Mouse (Mus musculus): ENCODE results near the gene Prkar1a. TPM values are rescaled to one million over a fixed set of nuclear protein-coding genes. Genes with fewer than 3 reads are reported as not detected.

The Prkar1a gene
- polyA plus RNA-seq, 1 experiment from 2014 or later = 475 TPM

DNA sequence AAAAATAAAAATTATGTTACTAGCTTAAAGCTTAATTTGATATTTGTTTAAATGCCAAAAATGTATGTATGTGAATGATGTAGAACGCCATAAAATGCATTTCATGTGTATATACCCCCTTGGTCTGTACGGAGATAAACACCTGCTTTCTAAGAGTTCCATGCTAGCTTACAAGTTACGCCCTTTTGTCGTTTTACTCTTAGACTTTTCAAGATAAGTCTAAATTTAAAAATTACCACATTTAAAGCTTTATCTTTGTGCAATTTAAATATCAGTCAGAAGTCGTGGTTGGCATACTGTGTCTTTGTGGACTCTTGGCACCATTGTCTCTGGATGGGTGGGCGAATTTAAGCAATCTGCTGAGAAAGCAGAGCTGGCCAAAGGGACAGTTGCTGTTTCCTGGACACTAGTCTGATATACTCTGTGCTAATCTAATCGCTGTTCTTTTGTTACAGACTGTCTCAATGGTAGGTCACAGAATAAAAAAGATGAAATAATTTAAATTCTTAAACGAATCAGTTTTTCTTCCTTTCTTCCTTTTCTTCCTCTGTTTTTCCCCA is 20.0 kb downstream of the Prkar1a start:
- H3K4me1 ChIP-seq (ENCODE audit: control insufficient read depth, insufficient read depth, low read depth, low read length) = peaks cover 3% of the 10 kb centered on the region; the same call in 1 of the 2 replicates
- no peaks in the 10 kb centered on the region for H3K9me3 ChIP-seq (ENCODE audit: control insufficient read depth, low read length)
- no peaks in the 10 kb centered on the region for H3K27me3 ChIP-seq (replicated peaks; ENCODE audit: control insufficient read depth, insufficient read depth, low read length)
- ATAC-seq = no peak
- no peak overlapping the region for H3K4me2 ChIP-seq (ENCODE audit: low read length)
- H3K4me3 ChIP-seq (ENCODE audit: low read length) = no peak overlapping the region
- H3K36me3 ChIP-seq (ENCODE audit: control insufficient read depth, insufficient read depth, low read length) = peaks cover 37% of the 10 kb centered on the region
- WGBS = 88% methylated on average over 8 of the region's 8 CpGs
- H3K9ac ChIP-seq (ENCODE audit: low read depth, low read length) = no peak overlapping the region
- H3K27ac ChIP-seq (ENCODE audit: low read depth, low read length) = no peak overlapping the region

DNA sequence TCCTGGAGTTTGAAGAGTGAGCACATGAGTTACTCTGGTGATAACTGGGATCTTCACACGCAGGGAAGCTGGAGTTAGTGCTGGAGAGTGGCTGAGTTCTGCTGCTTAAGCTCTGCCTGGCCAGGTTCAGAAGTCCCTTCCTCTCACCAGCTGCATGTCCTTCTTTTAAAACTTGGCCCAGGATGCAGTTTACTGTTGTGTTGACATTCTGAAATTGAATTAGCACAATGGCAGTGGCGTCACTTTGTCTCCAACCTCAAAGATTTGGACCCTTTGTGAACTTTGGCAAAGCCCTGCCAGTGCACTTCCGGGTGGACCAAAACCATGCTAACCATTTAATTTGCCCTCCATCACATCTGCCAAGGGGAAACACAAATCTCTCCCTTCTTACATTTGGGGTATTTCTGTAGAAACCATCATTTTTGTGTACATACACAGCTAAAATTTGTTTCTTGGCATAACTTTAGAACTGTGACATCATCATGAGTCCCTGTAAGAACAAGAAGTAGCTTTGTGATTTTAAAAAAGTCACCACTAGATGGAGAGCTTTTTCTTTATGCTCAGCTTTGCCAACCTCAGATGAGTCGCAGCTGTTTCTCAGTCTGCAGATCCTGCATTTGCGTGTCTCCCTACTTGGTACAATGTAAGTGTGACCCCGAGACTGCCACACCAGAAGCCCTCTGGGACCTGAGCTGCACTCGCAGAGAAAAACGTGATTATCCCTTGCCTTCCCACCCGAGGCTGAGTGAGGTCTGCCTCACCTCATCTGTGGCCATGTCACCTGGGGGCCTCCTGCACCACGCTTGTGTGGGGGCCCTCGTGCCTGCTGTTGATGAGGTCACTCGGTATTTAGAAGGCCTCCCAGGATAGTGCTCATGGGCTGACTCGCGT is 21.1 kb downstream of the Prkar1a start:
- ATAC-seq = peak; percentile 79
- Histone ChIP-seq H3K27me3 (replicated peaks; ENCODE audit: control insufficient read depth, insufficient read depth, low read length) (no peaks in the 10 kb centered on the region), H3K4me1 (ENCODE audit: control insufficient read depth, insufficient read depth, low read depth, low read length) (peaks cover 3% of the 10 kb centered on the region; the same call in 1 of the 2 replicates), H3K4me3 (ENCODE audit: low read length) (no peak overlapping the region), H3K36me3 (ENCODE audit: control insufficient read depth, insufficient read depth, low read length) (peaks cover 32% of the 10 kb centered on the region), H3K9me3 (ENCODE audit: control insufficient read depth, low read length) (no peaks in the 10 kb centered on the region), H3K27ac (ENCODE audit: low read depth, low read length) (peak overlapping the region; percentile 30; the same call in 1 of the 2 replicates), H3K4me2 (ENCODE audit: low read length) (no peak overlapping the region), H3K9ac (ENCODE audit: low read depth, low read length) (no peak overlapping the region)
- WGBS = 56% methylated on average over 14 of the region's 14 CpGs

GRCm38 (mm10) chr11:109671136-109672020 is 22.2 kb downstream of the Prkar1a start:
- peaks cover 22% of the 10 kb centered on the region for H3K36me3 ChIP-seq (ENCODE audit: control insufficient read depth, insufficient read depth, low read length)
- ATAC-seq = peak; percentile 12; the same call in 1 of the 2 replicates
- no peak overlapping the region for H3K27ac ChIP-seq (ENCODE audit: low read depth, low read length)
- H3K4me1 ChIP-seq (ENCODE audit: control insufficient read depth, insufficient read depth, low read depth, low read length) = peaks cover 3% of the 10 kb centered on the region; the same call in 1 of the 2 replicates
- 70% methylated on average over 6 of the region's 6 CpGs for WGBS
- no peaks in the 10 kb centered on the region for H3K27me3 ChIP-seq (replicated peaks; ENCODE audit: control insufficient read depth, insufficient read depth, low read length)
- H3K9me3 ChIP-seq (ENCODE audit: control insufficient read depth, low read length) = no peaks in the 10 kb centered on the region
- H3K4me3 ChIP-seq (ENCODE audit: low read length) = no peak overlapping the region
- no peak overlapping the region for H3K9ac ChIP-seq (ENCODE audit: low read depth, low read length)
- H3K4me2 ChIP-seq (ENCODE audit: low read length) = no peak overlapping the region

GRCm38 (mm10) chr11:109672021-109672324 is 22.8 kb downstream of the Prkar1a start:
- no peak overlapping the region for H3K27ac ChIP-seq (ENCODE audit: low read depth, low read length)
- no peak for ATAC-seq
- peaks cover 16% of the 10 kb centered on the region for H3K36me3 ChIP-seq (ENCODE audit: control insufficient read depth, insufficient read depth, low read length)
- H3K4me2 ChIP-seq (ENCODE audit: low read length) = no peak overlapping the region
- H3K9me3 ChIP-seq (ENCODE audit: control insufficient read depth, low read length) = no peaks in the 10 kb centered on the region
- H3K4me1 ChIP-seq (ENCODE audit: control insufficient read depth, insufficient read depth, low read depth, low read length) = peaks cover 3% of the 10 kb centered on the region; the same call in 1 of the 2 replicates
- no peak overlapping the region for H3K9ac ChIP-seq (ENCODE audit: low read depth, low read length)
- H3K4me3 ChIP-seq (ENCODE audit: low read length) = no peak overlapping the region
- no peaks in the 10 kb centered on the region for H3K27me3 ChIP-seq (replicated peaks; ENCODE audit: control insufficient read depth, insufficient read depth, low read length)
- WGBS = 92% methylated on average over 5 of the region's 5 CpGs

DNA sequence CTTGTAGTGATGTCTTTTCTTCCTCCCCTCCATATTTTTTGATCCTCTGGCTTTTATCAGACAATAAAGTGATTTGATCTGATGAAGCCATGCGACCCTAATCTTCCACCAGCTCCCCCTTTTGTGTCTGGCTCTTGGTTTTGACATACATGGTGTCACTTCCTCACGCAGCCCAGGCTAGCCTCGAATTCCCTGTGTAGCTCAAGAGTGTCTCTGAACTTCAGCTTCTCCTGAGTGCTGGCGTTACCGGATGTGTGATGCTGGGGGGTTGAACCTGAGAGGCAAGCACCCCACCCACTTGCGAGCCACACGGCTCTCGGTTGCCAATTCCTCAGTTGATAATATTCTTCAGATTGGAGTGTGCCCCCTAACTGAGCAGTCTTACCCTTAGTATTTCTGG is 23.2 kb downstream of the Prkar1a start:
- ATAC-seq = no peak
- H3K4me3 ChIP-seq (ENCODE audit: low read length) = no peak overlapping the region

DNA sequence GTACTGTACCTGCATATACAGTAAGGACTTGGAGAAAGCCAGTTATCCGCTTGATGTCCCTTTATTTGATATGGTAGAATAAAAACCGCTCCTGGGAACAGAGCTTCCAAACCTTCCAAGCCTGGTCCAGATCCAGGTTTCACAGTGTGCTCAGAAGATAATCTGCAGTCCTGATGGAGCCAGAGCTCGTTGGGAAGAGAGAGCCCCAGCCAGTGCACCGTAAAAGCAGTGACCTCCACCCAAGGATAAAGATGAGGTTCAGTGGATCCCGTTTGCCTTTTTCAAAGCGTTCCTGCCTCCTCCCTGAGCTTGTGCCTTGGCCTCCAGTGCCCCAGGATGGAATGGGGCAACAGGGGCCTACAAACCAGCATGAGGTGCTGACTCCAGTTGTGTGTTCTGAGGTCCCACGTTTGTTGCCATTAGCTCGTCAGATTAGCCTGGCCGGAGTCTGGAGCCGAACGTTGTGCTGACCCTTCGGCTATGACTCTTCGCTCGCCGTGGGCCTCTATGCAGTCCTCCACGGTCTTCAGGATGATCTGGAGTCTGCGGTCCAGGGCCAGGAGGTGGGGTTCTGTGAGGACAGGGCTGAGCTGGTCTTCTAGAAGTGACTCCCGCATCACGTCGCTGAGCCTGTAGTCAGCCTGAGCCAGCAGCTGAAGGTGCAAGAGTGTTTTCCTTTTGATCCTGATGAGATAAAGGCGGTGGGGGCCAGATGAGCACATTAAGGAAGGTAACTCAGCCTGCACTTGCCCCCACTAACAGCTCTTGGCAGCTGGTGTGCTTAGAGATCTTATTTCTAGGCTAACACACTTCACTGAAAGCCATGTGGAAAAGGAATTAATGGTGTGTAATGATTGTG is 23.9 kb downstream of the Prkar1a start:
- peaks cover 3% of the 10 kb centered on the region; the same call in 1 of the 2 replicates for H3K4me1 ChIP-seq (ENCODE audit: control insufficient read depth, insufficient read depth, low read depth, low read length)
- H3K4me2 ChIP-seq (ENCODE audit: low read length) = no peak overlapping the region
- H3K9ac ChIP-seq (ENCODE audit: low read depth, low read length) = no peak overlapping the region
- H3K27me3 ChIP-seq (replicated peaks; ENCODE audit: control insufficient read depth, insufficient read depth, low read length) = no peaks in the 10 kb centered on the region
- ATAC-seq = no peak
- H3K36me3 ChIP-seq (ENCODE audit: control insufficient read depth, insufficient read depth, low read length) = peaks cover 7% of the 10 kb centered on the region; the same call in 1 of the 2 replicates
- WGBS = 79% methylated on average over 21 of the region's 21 CpGs
- H3K4me3 ChIP-seq (ENCODE audit: low read length) = no peak overlapping the region
- no peak overlapping the region for H3K27ac ChIP-seq (ENCODE audit: low read depth, low read length)
- no peaks in the 10 kb centered on the region for H3K9me3 ChIP-seq (ENCODE audit: control insufficient read depth, low read length)

More for the DNA sequence above, 23.2 kb downstream of the Prkar1a start:
- Histone ChIP-seq H3K4me1 (ENCODE audit: control insufficient read depth, insufficient read depth, low read depth, low read length) (peaks cover 3% of the 10 kb centered on the region; the same call in 1 of the 2 replicates), H3K4me2 (ENCODE audit: low read length) (no peak overlapping the region), H3K9ac (ENCODE audit: low read depth, low read length) (no peak overlapping the region), H3K27me3 (replicated peaks; ENCODE audit: control insufficient read depth, insufficient read depth, low read length) (no peaks in the 10 kb centered on the region), H3K9me3 (ENCODE audit: control insufficient read depth, low read length) (no peaks in the 10 kb centered on the region), H3K36me3 (ENCODE audit: control insufficient read depth, insufficient read depth, low read length) (peaks cover 12% of the 10 kb centered on the region), H3K27ac (ENCODE audit: low read depth, low read length) (no peak overlapping the region)
- 92% methylated on average over 8 of the region's 8 CpGs for WGBS

GRCm38 (mm10) chr11:109673741-109674140 is 24.5 kb downstream of the Prkar1a start:
- H3K27ac ChIP-seq (ENCODE audit: low read depth, low read length) = no peak overlapping the region
- no peak overlapping the region for H3K4me3 ChIP-seq (ENCODE audit: low read length)
- no peak overlapping the region for H3K9ac ChIP-seq (ENCODE audit: low read depth, low read length)
- no peaks in the 10 kb centered on the region for H3K27me3 ChIP-seq (replicated peaks; ENCODE audit: control insufficient read depth, insufficient read depth, low read length)
- peaks cover 4% of the 10 kb centered on the region; the same call in 1 of the 2 replicates for H3K36me3 ChIP-seq (ENCODE audit: control insufficient read depth, insufficient read depth, low read length)
- no peak overlapping the region for H3K4me2 ChIP-seq (ENCODE audit: low read length)
- 94% methylated on average over 7 of the region's 7 CpGs for WGBS
- no peaks in the 10 kb centered on the region for H3K9me3 ChIP-seq (ENCODE audit: control insufficient read depth, low read length)
- ATAC-seq = no peak
- peaks cover 3% of the 10 kb centered on the region; the same call in 1 of the 2 replicates for H3K4me1 ChIP-seq (ENCODE audit: control insufficient read depth, insufficient read depth, low read depth, low read length)

DNA sequence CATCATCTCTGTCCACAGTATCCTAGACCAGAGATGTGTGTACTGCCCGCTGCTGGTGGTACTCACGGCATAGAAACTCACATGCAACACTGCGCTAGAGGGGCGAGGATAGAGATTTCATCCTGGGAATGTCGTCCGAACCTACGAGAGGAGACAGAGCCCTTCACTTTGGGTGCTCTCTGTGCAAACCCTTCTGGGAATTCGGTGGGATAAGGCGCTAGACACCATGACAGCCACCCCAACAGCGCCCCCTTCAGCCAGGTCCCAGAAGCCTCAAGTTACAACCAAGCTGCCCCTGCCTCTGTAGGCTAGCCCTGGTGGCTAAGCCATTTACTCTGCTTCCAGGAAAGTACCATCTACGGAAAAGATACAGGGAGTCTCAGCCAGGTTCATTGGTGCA is 25.3 kb downstream of the Prkar1a start:
- WGBS = 84% methylated on average over 11 of the region's 11 CpGs
- no peak for ATAC-seq
- H3K36me3 ChIP-seq (ENCODE audit: control insufficient read depth, insufficient read depth, low read length) = no peaks in the 10 kb centered on the region

More for the DNA sequence above, 25.3 kb downstream of the Prkar1a start:
- no peaks in the 10 kb centered on the region for H3K27me3 ChIP-seq (replicated peaks; ENCODE audit: control insufficient read depth, insufficient read depth, low read length)
- peaks cover 3% of the 10 kb centered on the region; the same call in 1 of the 2 replicates for H3K4me1 ChIP-seq (ENCODE audit: control insufficient read depth, insufficient read depth, low read depth, low read length)
- no peak overlapping the region for H3K4me2 ChIP-seq (ENCODE audit: low read length)
- no peak overlapping the region for H3K27ac ChIP-seq (ENCODE audit: low read depth, low read length)
- H3K4me3 ChIP-seq (ENCODE audit: low read length) = no peak overlapping the region
- H3K9ac ChIP-seq (ENCODE audit: low read depth, low read length) = no peak overlapping the region
- H3K9me3 ChIP-seq (ENCODE audit: control insufficient read depth, low read length) = no peaks in the 10 kb centered on the region
